Mouse (Mus musculus): ENCODE results near the gene Pik3c2b. TPM values are rescaled to one million over a fixed set of nuclear protein-coding genes. Genes with fewer than 3 reads are reported as not detected.

The Pik3c2b gene
- total RNA-seq, 2 experiments from 2014 or later: 8.8 to 14.1 TPM

DNA sequence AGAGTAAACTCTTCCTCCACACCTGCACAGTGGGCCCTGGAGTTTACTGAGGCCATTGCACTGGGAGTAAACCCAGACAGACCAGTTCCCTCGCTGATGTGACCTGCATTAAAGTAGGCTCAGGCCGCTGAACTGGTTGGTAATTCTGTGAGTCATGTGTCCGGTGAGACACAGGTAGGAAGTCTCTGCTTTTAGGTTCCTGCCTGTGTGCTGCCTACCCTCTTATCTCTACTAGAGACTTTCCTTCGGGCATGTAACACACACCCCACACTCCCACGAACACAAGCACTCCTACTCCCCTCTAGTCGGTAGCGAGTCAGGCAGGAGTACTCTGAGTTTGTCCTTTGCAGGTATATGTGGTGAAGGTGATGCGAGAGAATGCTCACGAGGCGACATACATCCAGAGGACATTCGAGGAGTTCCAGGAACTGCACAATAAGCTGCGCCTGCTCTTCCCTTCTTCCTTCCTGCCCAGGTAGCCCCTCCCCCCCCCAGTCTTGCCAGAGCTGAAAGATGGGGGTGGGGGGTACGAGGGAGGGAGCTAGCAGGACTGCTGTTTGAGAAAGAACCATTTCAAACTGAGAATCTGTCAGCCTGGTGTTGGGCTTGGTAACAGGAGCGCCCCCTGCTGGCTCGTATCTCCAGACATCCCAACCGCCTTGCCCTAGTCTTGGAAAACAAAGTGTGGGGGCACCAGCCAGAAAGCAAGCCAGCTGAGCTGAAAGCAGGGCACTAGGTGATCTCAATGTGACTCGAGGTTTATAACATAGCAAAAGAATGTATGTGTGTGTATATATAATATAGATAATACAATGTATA, 55.7 kb downstream of the Pik3c2b start:
- peak; percentile 84 for DNase-seq

DNA sequence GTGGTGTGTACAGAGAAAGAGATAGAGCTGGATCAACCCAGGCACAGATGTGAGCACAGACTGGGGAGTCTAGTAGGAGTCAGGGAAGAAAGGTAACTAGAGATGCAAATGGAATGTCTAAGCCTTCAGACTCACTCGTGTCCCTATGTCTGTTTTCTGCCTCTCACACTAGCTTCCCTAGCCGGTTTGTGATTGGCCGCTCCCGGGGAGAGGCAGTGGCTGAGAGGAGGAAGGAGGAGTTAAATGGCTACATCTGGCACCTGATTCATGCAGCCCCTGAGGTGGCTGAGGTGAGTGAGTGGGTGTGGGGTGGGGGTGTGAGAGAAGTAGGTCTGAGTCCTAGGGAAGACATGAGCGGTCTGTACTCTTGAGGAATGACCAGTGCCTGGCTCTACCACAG, 56.6 kb downstream of the Pik3c2b start:
- no peak for DNase-seq

DNA sequence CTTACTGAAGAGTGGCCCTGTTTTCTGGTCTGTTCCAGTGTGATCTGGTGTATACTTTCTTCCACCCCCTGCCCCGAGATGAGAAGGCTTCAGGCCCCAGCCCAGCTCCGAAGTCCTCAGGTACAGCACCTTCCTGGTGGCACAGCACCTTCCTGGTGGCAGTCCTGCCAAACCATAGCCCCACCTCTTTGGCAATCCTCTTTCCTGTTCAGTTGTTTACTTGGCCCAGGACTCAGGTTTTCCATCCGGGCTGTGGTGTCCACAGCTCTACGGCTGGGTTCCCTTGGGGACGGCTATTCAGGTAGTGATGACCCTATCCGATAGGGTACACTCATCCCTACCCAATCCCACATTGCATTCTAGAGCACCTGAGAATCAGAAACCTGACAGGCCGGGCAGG, 57.8 kb downstream of the Pik3c2b start:
- no peak for DNase-seq

DNA sequence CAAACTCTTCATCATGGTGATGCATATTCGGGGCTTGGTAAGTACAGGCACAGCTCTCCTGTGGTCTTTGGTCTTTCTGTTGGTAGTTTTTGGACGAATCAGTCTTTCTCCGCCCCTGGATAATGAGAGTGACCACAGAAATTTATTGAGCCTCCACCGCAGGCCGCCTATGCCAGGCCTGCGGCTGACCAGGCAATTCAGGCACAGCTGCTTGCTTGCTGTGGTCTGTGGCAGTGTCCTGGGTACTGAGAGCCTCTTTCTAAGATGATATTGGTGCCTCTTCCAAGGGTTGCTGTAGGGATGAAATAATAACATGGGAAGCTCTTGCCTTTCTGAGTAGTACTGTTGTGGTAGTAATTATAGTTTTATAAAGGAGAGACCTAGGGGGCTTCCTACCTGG, 58.4 kb downstream of the Pik3c2b start:
- no peak for DNase-seq

DNA sequence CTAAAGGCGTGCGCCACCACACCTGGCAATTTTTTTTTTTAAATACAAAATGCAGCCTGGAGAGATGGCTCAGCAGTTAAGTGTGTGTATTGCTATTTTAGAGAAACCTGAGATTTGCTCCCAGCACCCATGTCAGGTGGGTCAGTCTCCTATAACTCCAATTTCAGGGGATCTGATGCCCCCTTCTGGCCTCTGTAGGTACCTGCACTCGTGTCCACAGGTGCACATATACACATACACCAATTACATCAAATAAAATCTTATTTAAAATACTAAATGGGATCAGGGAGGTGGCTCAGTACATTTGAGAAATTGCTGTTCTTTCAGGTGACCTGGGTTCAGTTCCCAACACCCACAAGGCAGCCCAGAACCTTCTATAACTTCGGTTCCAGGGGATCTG, 70.6 kb downstream of the Pik3c2b start:
- DNase-seq: no peak

DNA sequence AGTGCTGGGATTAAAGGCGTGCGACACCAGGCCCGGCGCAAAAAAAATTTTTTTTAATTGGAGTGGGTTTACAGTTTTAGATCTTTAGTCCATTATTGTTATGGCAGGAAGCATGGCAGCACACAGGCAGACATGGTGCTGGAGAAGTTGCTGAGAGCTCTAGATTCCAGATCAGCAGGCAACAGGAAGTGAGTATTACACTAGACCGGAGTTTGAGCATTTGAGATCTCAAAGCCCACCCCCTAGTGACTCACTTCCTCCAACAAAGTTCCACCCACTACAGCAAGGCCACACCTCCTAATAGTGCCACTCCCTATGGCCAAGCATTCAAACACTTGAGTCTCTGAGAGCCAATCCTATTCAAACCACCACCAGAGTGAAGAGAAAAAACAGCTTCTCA, 72.7 kb downstream of the Pik3c2b start:
- DNase-seq: no peak

DNA sequence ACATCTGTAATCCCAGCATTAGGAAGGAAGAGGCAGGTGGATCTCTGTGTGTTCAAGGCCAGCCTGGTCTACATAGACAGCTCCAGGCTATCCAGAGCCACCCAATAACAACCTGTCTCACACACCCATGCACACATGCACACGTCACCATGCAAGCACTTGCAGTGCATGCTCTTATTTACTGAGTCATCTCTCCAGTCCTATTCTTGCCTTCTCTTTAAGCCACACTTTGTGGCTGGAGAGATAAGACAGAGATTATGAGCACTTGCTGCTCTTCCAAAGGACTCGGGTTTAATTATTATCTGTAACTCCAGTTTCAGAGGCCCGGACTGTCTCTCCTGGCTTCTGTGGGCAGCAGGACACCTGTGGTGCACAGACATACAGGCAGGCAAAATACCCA, 73.4 kb downstream of the Pik3c2b start:
- DNase-seq: no peak

DNA sequence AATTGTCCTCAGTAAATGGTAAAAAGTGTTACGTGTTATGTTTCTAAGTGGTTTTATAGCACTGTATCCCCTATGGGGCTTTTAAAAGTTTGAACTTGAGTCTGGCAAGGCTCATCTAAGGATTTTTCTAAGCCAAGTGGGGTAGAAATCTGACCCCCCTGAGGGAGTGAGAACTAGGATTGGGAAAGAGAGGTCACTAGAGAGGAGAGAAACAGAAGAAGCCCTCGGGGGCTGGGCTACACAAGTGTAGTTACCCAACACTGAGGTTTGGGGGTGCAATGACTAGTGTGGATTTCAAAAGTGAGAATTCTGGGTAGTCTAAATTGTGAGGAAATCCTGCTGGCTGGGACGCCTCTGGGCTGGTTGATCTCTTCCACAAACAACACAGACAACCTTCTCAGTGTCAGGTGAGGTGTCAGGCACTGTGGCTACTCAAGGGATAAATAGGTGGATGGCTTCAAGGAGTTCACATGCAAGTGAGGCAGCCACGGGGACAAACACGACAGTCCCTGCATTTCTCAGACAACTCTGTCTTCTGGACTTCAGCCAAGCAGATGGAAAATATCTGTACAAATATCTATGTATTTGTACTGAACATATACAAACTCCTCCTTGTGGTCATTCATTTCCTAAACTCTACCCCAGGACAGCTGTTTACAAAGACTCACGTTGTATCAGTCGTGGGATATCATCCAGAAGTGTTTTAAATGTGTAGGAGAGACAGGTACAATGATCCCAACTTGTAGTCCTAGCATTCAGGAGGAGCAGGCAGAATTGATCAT, 74.7 kb downstream of the Pik3c2b start:
- DNase-seq: peak; percentile 60

DNA sequence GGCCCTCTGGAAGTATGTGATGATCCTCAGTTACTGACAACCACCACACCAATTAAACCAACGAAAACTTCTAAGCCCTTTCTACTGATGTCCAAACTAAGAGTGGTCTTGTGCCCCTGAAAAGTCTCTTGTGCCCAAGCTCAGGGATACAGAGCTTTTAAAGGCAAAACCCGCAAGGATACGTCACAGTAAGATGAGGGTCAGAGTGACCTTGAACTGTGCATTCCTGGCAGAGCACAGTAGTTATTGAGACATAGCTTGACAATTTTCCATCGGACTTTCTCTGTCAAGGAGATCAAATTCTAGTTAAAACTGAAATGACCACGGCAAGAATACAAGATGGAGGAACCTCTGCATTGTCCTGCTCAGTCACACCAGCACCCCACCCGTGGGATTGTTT, 75.8 kb downstream of the Pik3c2b start:
- DNase-seq: peak; percentile 17

DNA sequence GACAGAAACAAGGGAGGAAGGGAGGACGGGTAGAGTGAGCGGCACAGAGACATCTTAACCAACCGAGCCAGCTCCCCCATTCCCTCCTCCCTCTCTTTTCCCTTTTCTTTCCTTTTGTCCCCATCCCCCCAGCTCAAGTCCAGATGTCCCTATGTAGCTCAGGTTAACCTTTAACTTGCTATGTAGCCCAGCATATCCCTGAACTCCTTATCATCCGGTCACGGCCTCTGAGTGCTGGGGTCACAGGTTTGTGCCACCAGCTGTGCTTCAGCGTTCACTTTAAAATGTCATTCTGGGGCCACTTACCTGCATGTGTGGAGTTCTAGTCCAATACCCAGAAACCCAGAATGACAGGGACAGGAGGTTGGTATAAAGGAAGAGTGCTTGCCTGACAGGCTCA, 78.7 kb downstream of the Pik3c2b start:
- no peak for DNase-seq

DNA sequence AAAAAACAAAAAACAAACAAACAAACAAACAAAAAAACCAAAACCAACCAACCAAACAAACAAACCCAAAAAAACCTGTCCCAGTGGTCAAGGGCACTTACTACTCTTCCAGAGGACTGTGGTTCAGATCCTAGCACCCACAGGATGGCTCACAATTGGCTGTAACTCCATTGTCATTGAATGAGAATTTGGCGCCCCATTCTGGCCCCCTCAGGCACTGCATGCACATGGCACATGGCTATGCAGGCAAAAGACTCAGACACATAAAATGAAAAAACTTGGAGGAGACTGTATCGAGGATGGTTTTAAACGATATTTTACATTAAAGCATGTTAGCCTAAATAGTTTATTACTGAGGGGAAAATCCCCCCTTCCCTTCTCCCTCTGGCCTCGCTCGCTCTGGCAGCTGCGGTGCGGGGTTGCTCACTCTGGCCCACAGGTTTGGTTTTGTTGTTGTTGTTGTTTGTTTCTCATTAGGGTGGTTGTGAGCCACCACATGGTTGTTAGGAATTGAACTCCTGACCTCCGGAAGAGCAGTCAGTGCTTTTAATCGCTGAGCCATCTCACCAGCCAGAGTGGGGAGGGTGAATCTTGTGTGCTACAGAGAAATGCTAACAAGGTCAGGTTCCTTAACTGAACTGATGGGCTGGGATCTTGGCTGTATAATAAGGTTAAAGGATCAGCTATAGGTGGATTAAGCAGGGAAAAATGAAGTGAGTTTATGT, 80.3 kb downstream of the Pik3c2b start:
- DNase-seq: no peak

DNA sequence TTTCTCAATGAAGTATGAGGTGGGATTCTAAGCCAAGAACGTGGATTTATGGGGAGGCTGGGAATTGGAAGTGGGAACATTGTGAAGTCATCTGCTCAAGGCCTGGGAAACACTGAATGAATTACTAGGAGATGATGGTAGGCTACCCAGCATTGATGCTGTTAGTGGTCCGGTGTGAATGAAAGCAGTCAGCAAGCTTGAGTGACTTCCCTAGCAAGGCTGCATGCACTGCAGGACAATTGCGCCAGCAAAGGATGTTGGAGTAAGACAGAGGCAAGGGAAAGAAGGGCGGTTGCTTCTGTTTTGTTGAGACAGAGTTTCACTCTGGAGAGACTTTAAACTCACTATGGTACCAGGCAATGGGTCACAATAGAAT, 80.9 kb downstream of the Pik3c2b start:
- no peak for DNase-seq

DNA sequence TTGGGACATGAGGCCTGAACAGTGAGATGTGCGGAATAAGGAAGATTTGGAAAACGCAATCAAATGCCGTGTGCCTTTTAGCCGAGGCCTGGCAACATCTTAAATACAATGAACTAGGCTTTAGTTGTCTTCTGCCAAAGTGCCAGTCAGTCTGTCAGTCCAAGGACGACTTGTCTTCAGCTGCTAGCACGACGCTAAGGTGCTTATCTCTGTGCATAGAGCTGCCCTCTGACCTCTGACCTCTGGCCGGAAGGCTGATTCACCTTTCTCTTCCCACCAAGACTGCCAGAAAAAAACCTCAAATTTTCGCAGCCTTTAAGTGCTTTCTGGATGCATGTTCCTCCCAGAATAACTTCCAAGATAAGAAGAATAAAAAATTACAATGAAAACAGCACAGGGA, 81.9 kb downstream of the Pik3c2b start:
- DNase-seq: peak; percentile 35

DNA sequence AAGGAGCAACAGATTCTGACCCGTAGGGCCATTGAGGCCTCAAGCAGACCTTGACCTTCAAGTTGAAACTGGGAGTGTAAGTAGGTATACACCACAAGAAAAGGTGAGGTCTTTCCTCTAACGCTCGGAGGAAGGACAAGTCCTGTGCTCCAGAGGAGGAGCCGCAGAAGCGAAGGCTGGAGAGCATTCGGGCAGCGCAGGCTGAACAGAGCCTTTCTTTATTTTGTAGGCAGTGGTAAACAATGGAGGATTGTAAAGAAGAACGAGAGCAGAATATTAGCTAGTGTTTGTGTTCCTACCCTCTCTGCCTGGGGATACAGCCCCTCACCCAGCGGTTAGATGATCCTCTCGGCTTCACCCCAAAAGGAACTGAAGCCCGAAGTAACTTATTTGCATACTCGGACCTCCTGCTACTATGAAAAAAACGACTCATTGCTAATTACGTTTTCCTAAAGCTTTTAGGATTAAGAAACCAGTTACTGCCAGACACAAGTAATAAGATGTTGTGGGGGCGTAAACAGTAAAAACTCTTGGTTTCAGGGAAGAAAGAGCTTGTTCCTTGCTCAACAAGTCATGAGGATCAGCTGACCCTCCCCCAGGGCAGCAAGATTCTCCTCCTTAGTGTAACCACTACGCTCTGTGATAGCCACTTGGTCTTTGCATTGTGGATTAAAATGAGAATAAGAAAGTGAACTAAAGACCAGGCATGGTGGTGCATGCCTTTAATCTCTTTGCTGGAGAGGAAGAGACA, 84.2 kb downstream of the Pik3c2b start:
- DNase-seq: peak; percentile 23

DNA sequence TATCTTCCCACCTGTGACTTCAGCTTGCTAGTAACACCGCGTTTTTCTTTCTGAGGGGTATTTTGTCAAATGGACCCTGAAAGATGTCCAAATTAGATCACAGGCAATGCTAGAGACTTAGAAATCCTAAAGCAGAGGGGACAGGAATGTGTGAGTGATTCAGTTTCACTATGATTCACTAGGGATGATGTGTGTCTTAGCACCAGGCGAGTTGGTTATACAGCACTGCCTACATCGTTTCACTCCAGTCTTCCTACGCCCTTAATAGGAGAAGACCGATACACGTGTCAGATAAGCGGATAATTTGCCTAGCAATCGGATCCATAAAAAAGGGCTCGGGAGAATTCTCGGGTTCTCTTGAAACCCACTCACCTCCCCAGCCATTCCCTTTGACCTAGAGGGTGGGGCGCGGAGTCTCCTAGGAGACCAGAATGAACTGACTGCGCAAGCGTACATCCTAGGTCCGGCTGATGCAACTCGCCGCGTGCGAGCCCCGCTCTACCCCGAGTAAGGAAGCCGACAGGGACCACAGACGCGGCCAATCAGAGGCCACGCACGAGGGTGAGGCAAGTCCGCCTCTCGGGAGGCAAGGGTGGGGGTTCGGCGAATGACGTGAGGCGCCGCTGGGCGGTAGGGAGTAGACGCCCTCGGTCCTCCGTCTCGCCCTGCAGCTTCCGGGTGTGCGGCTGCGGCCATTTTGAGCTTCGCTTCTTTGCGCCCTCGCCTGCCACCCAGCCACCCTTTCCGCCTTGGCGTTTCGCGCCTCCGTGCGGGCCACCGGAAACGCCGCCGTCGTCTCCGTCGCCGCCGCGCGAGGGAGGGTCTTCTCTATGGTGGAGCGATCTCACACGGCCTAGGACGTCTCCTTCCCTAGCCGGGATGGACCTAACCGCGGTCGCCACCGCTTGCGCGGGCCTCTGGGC, 85.4 kb downstream of the Pik3c2b start, which contains the start of gene Ppp1r15b:
Gene Ppp1r15b (plus strand): TSS at position 506 of the 923 bp plus-strand sequence.
- peak; percentile 99 for DNase-seq

DNA sequence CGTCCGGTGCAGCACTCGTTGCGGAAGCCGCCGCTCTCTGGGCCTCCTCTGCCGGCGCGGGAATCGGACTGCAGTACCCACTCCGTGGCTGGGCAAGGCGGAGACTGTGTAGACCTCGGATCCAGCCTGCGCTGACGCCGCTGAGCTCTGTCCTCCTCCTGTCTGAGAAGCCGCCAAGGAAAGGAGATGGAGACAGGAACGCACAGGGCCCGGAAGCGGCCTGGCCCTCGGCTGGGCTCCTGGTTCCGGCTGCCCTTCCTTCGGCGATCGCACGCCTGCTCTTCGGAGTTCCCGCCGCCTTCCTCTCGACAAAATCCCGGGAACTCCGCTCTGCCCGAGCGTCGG, 86.1 kb downstream of the Pik3c2b start:
- no peak for DNase-seq

DNA sequence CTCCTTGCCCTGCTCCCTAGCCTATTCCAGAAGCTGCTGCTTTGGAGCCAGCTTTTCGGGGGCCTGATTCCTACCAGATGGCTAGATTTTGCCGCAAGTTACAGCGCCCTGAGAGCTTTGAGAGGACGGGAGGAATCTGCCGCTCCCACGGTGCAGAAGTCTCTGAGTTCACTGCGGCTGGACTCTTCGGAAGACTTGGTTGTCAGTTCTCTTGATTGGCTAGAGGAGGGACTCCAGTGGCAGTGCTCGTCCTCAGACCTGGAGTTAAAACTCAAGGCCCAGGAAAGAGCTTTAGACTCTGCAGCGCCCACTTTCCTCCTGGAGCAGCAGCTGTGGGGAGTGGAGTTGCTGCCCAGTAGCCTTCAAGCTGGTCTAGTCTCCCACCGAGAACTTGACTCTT, 86.5 kb downstream of the Pik3c2b start:
- peak; percentile 46 for DNase-seq

DNA sequence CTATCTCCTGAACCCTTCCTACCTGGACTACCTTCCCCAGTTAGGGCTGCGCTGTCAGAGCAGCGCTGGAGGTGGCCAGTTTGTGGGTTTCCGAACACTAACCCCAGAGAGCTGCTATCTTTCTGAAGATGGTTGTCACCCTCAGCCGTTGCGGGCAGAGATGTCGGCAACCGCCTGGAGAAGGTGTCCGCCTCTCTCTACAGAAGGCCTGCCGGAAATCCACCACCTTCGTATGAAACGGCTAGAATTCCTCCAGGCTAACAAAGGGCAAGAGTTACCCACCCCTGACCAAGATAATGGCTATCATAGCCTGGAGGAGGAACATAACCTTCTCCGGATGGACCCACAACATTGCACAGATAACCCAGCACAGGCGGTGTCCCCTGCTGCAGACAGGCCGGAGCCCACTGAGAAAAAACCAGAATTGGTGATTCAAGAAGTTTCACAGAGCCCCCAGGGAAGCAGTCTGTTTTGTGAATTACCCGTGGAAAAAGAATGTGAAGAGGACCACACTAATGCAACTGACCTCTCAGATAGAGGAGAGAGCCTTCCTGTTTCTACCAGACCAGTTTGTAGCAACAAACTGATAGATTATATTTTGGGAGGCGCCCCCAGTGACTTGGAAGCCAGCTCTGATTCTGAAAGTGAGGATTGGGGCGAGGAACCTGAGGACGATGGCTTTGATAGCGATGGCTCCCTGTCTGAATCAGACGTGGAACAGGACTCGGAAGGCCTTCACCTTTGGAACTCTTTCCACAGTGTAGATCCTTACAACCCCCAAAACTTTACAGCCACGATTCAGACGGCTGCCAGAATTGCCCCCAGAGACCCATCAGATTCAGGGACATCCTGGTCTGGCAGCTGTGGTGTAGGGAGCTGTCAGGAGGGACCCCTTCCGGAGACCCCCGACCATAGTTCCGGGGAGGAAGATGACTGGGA, 87.2 kb downstream of the Pik3c2b start:
- DNase-seq: peak; percentile 30

DNA sequence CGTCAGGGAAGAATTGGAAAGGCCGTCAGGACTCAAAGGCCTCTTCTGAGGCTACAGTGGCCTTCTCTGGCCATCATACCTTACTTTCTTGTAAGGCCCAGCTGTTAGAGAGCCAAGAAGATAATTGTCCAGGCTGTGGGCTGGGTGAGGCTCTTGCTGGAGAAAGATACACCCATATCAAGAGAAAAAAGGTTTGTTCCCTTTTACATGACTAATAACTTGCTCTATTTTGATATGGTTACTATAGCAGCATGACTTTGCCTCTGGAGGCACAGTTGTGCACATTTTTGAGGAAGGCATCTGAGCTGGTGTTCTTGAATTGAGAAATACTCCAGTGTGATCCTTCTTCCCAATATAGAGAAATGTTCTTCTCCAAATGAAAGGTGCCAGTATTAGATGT, 88.0 kb downstream of the Pik3c2b start:
- no peak for DNase-seq

DNA sequence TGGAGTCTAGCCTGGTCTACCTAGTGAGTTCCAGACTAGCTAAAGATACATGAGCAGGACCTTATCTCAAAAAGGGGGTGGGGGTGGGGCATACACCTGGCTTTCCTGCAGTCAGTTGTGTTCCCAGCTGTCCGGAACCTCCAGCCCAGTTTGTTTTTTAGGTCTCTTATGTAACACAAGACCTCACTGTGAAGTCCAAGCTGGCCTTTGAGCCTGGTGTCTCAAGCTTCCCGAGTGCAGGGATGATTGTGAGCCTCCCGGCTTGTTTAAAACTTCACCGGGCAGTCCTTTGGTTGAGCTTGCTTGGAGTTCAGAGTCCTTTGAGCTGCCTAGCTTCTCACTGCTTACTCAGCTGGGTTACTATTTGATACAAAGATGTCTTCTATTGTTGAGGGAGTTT, 88.6 kb downstream of the Pik3c2b start:
- DNase-seq: peak; percentile 27

Measured in adrenal gland, postnatal 10 days (tissue).